Mouse (Mus musculus) CH12.LX (cell line): ENCODE measurements at regions not wholly inside any gene's neighbourhood (a gene's known extent, or its start where the extent isn't known, plus 50 kb on each side); places are given as distances from the start of the nearest gene placed in this dataset.

ENCODE experiments used
- DNase-seq: peaks from one replicate; pipeline ENCODE4 v3.0.0-alpha.2; 2013; ENCODE audit errors: extremely low read depth
- H3K27ac ChIP-seq: 2 replicates; pipeline ENCODE4 v1.5.1; 2012; ENCODE audit warnings: low read depth, mild to moderate bottlenecking, control low read depth, moderate library complexity; ENCODE audit not compliant: insufficient read depth
- H3K27me3 ChIP-seq: replicated peaks from 2 replicates; pipeline ENCODE3; 2012; ENCODE audit warnings: inconsistent platforms
- H3K36me3 ChIP-seq, 2 experiments: replicated peaks in 1 of 2; 2 replicates each; pipeline versions ENCODE3 to v1.6.1; 2012; ENCODE audit warnings: inconsistent platforms in 1 of 2, low read length in 1 of 2, mild to moderate bottlenecking in 1 of 2, mixed read lengths in 1 of 2, moderate library complexity in 1 of 2; ENCODE audit not compliant: control insufficient read depth in 1 of 2, insufficient read depth in 1 of 2
- H3K4me1 ChIP-seq, 2 experiments: 2 replicates each; pipeline ENCODE4 v1.6.1; 2012; ENCODE audit warnings: inconsistent platforms in 1 of 2, moderate library complexity in 1 of 2; ENCODE audit not compliant: insufficient read depth in 2 of 2, control insufficient read depth in 1 of 2
- H3K4me2 ChIP-seq: 2 replicates; pipeline ENCODE4 v1.6.1; 2012; ENCODE audit warnings: low read depth, mild to moderate bottlenecking, control low read depth; ENCODE audit not compliant: poor library complexity, insufficient read depth, severe bottlenecking
- H3K4me3 ChIP-seq, 3 experiments: fragments of 150-350 bp in 1 of 3; sonication (generic) in 1 of 3; replicated peaks in 1 of 3; 2 replicates each; pipeline versions ENCODE3 to v1.5.1; 2011 to 2012; ENCODE audit warnings: low read depth in 2 of 3, low read length in 2 of 3, mild to moderate bottlenecking in 2 of 3, moderate library complexity in 2 of 3, control low read depth in 1 of 3, improper control_type of control experiment in 1 of 3, inconsistent platforms in 1 of 3, mixed read lengths in 1 of 3; ENCODE audit not compliant: poor library complexity in 1 of 3
- H3K79me2 ChIP-seq: replicated peaks from 2 replicates; pipeline ENCODE4 v1.6.1; 2012; ENCODE audit warnings: mild to moderate bottlenecking, moderate library complexity; ENCODE audit not compliant: control insufficient read depth, poor library complexity, insufficient read depth, severe bottlenecking; ENCODE audit errors: extremely low read depth
- H3K9ac ChIP-seq: 2 replicates; pipeline ENCODE4 v1.6.1; 2012; ENCODE audit warnings: low read depth, mild to moderate bottlenecking, control low read depth, moderate library complexity; ENCODE audit not compliant: insufficient read depth
- H3K9me3 ChIP-seq: replicated peaks from 2 replicates; pipeline ENCODE3; 2012; ENCODE audit warnings: low read length, inconsistent platforms, mixed read lengths
- BHLHE40 ChIP-seq: IDR thresholded peaks from 2 replicates; pipeline ENCODE4 v1.6.1; 2011; ENCODE audit warnings: mild to moderate bottlenecking, low read depth, low read length, improper control_type of control experiment
- CHD1 ChIP-seq: IDR thresholded peaks from 2 replicates; pipeline ENCODE4 v1.6.1; 2012; ENCODE audit warnings: low read depth, low read length, improper control_type of control experiment, inconsistent platforms
- CHD2 ChIP-seq: IDR thresholded peaks from 2 replicates; pipeline ENCODE4 v1.6.1; 2011; ENCODE audit warnings: low read length, improper control_type of control experiment
- CTCF ChIP-seq, 2 experiments: IDR thresholded peaks in 1 of 2; conservative IDR thresholded peaks in 1 of 2; 2 replicates each; pipeline ENCODE4 v1.5.1; 2011 to 2012; ENCODE audit warnings: low read depth in 2 of 2, low read length in 2 of 2, improper control_type of control experiment in 1 of 2, inconsistent platforms in 1 of 2, mild to moderate bottlenecking in 1 of 2, moderate library complexity in 1 of 2
- E2F4 ChIP-seq: IDR thresholded peaks from 2 replicates; pipeline ENCODE4 v1.6.1; 2011; ENCODE audit warnings: low read depth, low read length, improper control_type of control experiment; ENCODE audit not compliant: insufficient replicate concordance
- ELF1 ChIP-seq: IDR thresholded peaks from 2 replicates; pipeline ENCODE4 v1.6.1; 2014; ENCODE audit warnings: low read depth, mild to moderate bottlenecking, inconsistent platforms, low read length, improper control_type of control experiment
- ETS1 ChIP-seq: conservative IDR thresholded peaks from 2 replicates; pipeline ENCODE4 v1.6.1; 2012; ENCODE audit warnings: low read depth, mild to moderate bottlenecking, inconsistent platforms, low read length, improper control_type of control experiment, moderate library complexity
- GABPA ChIP-seq: IDR thresholded peaks from 2 replicates; pipeline ENCODE4 v1.6.1; 2012; ENCODE audit warnings: low read depth, low read length, improper control_type of control experiment, inconsistent platforms; ENCODE audit not compliant: insufficient replicate concordance
- HCFC1 ChIP-seq: IDR thresholded peaks from 2 replicates; pipeline ENCODE4 v1.6.1; 2012; ENCODE audit warnings: low read depth, mild to moderate bottlenecking, inconsistent platforms, low read length, improper control_type of control experiment
- JUN ChIP-seq: IDR thresholded peaks from 2 replicates; pipeline ENCODE4 v1.6.1; 2011; ENCODE audit warnings: low read depth, mild to moderate bottlenecking, low read length, improper control_type of control experiment, moderate library complexity; ENCODE audit not compliant: insufficient read depth
- JUND ChIP-seq: conservative IDR thresholded peaks from 2 replicates; pipeline ENCODE4 v1.6.1; 2011; ENCODE audit warnings: low read depth, low read length, improper control_type of control experiment
- KAT2A ChIP-seq: IDR thresholded peaks from 2 replicates; pipeline ENCODE4 v1.6.1; 2012; ENCODE audit warnings: low read length, improper control_type of control experiment, inconsistent platforms; ENCODE audit not compliant: insufficient replicate concordance
- MAFK ChIP-seq: IDR thresholded peaks from 2 replicates; pipeline ENCODE4 v1.6.1; 2011; ENCODE audit warnings: low read length, improper control_type of control experiment; ENCODE audit not compliant: insufficient replicate concordance
- MAZ ChIP-seq: IDR thresholded peaks from 2 replicates; pipeline ENCODE4 v1.6.1; 2012; ENCODE audit warnings: low read depth, mild to moderate bottlenecking, inconsistent platforms, low read length, improper control_type of control experiment, moderate library complexity
- MXI1 ChIP-seq: IDR thresholded peaks from 2 replicates; pipeline ENCODE4 v1.6.1; 2011; ENCODE audit warnings: mild to moderate bottlenecking, low read depth, low read length, improper control_type of control experiment
- NELFE ChIP-seq: IDR thresholded peaks from 2 replicates; pipeline ENCODE4 v1.6.1; 2011; ENCODE audit warnings: low read depth, low read length, improper control_type of control experiment
- POLR2A ChIP-seq: IDR thresholded peaks from 2 replicates; pipeline ENCODE4 v1.6.1; 2011; ENCODE audit warnings: low read depth, mild to moderate bottlenecking, improper control_type of control experiment, low read length
- RAD21 ChIP-seq: IDR thresholded peaks from 2 replicates; pipeline ENCODE4 v1.6.1; 2011; ENCODE audit warnings: low read depth, mild to moderate bottlenecking, low read length, improper control_type of control experiment, moderate library complexity
- SIN3A ChIP-seq: IDR thresholded peaks from 2 replicates; pipeline ENCODE4 v1.6.1; 2012; ENCODE audit warnings: low read length, improper control_type of control experiment, inconsistent platforms
- SMC3 ChIP-seq: IDR thresholded peaks from 2 replicates; pipeline ENCODE4 v1.6.1; 2011; ENCODE audit warnings: low read depth, low read length, improper control_type of control experiment
- USF1 ChIP-seq: IDR thresholded peaks from 2 replicates; pipeline ENCODE4 v1.6.1; 2014; ENCODE audit warnings: low read depth, mild to moderate bottlenecking, inconsistent platforms, low read length, improper control_type of control experiment
- USF2 ChIP-seq: conservative IDR thresholded peaks from 2 replicates; pipeline ENCODE4 v1.6.1; 2011; ENCODE audit warnings: low read depth, low read length, improper control_type of control experiment
- ZC3H11A ChIP-seq: IDR thresholded peaks from 2 replicates; pipeline ENCODE4 v1.6.1; 2012; ENCODE audit warnings: low read depth, mild to moderate bottlenecking, inconsistent platforms, low read length, improper control_type of control experiment
- ZMIZ1 ChIP-seq: IDR thresholded peaks from 2 replicates; pipeline ENCODE4 v1.6.1; 2012; ENCODE audit warnings: low read depth, mild to moderate bottlenecking, inconsistent platforms, low read length, improper control_type of control experiment
- ZNF384 ChIP-seq: IDR thresholded peaks from 2 replicates; pipeline ENCODE4 v1.6.1; 2012; ENCODE audit warnings: low read depth, low read length, improper control_type of control experiment, inconsistent platforms
- dilution Hi-C: fragments of 300-500 bp; cut with MboI; formaldehyde crosslinking; loops from 2 replicates; pipeline ENCODE4 v1.14.3; 2020; ENCODE audit warnings: low sequenced_read_pairs; ENCODE audit not compliant: extremely low pct_unique_long_range_greater_than_20kb, extremely low pct_ligation_motif_present
- in situ Hi-C: fragments of 300-500 bp; cut with MboI; formaldehyde crosslinking; loops from 3 replicates; pipeline ENCODE4 v1.14.3; 2019; ENCODE audit warnings: low sequenced_read_pairs, low pct_ligation_motif_present, low pct_unique_long_range_greater_than_20kb, mixed read lengths

DNA sequence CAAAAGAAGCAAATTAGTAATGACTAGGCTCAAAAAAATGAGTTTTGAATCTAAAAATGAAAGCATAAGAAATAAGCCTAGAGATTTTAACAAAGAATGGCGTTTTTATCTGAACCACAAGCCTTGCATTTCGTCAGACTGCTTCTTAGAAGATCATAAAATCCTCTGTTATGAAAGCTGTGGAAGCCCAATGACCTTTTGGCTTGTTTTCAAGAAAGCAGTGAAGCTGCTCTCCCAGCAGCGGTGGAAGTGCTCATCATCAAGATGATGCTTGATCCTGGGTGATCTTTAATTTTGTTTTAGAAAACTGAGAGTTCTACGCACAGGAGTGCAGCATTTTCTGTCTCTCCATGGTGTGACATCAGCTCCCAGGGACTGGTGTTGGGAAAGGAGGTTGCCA is 68.3 kb upstream of the Nrp1 start:
- Histone ChIP-seq H3K4me3 (no peak overlapping the region), H3K27ac (no peak overlapping the region), H3K9ac (no peak overlapping the region), H3K9me3 (no peaks in the 10 kb centered on the region), H3K36me3 (no peaks in the 10 kb centered on the region), H3K79me2 (no peaks in the 10 kb centered on the region), H3K4me1 (no peaks in the 10 kb centered on the region), H3K4me2 (no peak overlapping the region), H3K27me3 (peaks cover 2% of the 10 kb centered on the region)
- dilution Hi-C loops, result no loop called here
- no peak for DNase-seq
- in situ Hi-C loops, result no loop called here
- TF ChIP-seq BHLHE40 (no peak), ELF1 (no peak), E2F4 (no peak), JUN (no peak), USF2 (no peak), CHD1 (no peak), ZNF384 (no peak), NELFE (no peak), CHD2 (no peak), HCFC1 (no peak)

DNA sequence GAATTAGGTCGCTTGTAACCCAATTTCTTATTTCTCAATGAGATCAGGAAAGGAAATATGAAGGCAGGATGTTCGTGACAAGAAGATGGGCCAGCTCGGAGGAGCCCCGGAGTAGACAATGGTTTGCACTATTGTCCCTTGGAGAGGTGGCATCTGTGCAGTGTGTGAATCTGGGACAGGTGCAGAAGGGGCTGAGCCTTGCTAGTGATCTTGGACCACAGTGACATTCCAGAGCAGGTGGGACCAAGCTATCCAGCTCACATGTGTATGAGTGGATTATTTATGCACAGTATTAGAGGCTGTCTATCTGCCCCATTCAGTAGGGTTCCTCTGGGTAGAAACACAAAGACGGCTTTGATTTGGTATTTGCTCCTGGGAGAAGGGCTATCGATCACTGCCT is 66.0 kb upstream of the Nrp1 start:
- no peak for DNase-seq
- Histone ChIP-seq H3K79me2 (no peaks in the 10 kb centered on the region), H3K4me2 (no peak overlapping the region), H3K9me3 (no peaks in the 10 kb centered on the region), H3K36me3 (no peaks in the 10 kb centered on the region), H3K4me1 (peaks cover 3 to 9% of the 10 kb centered on the region in 2 experiments; a peak in 1 of 4 replicates), H3K27ac (no peak overlapping the region), H3K27me3 (peaks cover 2% of the 10 kb centered on the region), H3K4me3 (no peak overlapping the region), H3K9ac (no peak overlapping the region)
- TF ChIP-seq KAT2A, result no peak
- no peak for TF ChIP-seq POLR2A
- no peak for TF ChIP-seq BHLHE40
- TF ChIP-seq CTCF (conservative IDR thresholded peaks at IDR 0.05 in 1 of 2, IDR thresholded peaks at IDR 0.05 in 1 of 2; ENCODE audit: low read depth in 2 of 2, low read length in 2 of 2), result no peak
- TF ChIP-seq ETS1, result no peak
- TF ChIP-seq HCFC1, result no peak
- no peak for TF ChIP-seq SIN3A
- no peak for TF ChIP-seq GABPA
- no peak for TF ChIP-seq RAD21
- TF ChIP-seq JUND, result no peak
- TF ChIP-seq ELF1, result no peak
- no peak for TF ChIP-seq MAFK
- no peak for TF ChIP-seq ZMIZ1
- TF ChIP-seq USF1, result no peak
- no peak for TF ChIP-seq SMC3
- no peak for TF ChIP-seq MAZ
- TF ChIP-seq ZC3H11A, result no peak
- no peak for TF ChIP-seq MXI1
- TF ChIP-seq JUN, result no peak
- in situ Hi-C loops (no loop called here), dilution Hi-C loops (no loop called here)
